Mouse (Mus musculus): ENCODE results near the gene Hdac8. TPM values are rescaled to one million over a fixed set of nuclear protein-coding genes. Genes with fewer than 3 reads are reported as not detected.

The Hdac8 gene
- polyA plus RNA-seq, 1 experiment from 2014 or later, result 3.2 TPM

- no peak overlapping the region for H3K27ac ChIP-seq (ENCODE audit: low read depth, low read length)
- 0 out of 2 replicates have a peak overlapping the region, but pooled peaks have one; percentile 37 for H3K9ac ChIP-seq (replicated peaks; ENCODE audit: low read depth, low read length)
- no peaks in the 10 kb centered on the region for H3K36me3 ChIP-seq (ENCODE audit: control insufficient read depth, insufficient read depth, low read length)
- no peaks in the 10 kb centered on the region for H3K4me1 ChIP-seq (ENCODE audit: control insufficient read depth, insufficient read depth, low read length)
- peak; percentile 11; the same call in 1 of the 2 replicates for ATAC-seq (ENCODE audit: low read depth)
- no peaks in the 10 kb centered on the region for H3K9me3 ChIP-seq (ENCODE audit: control insufficient read depth, low read length)
- peak overlapping the region; percentile 54 for H3K4me2 ChIP-seq (ENCODE audit: low read depth, low read length)
- peaks cover 12% of the 10 kb centered on the region; the same call in 1 of the 2 replicates for H3K27me3 ChIP-seq (ENCODE audit: control insufficient read depth, insufficient read depth, low read length)
- WGBS, result 15% methylated on average over 58 of the region's 80 CpGs
- H3K4me3 ChIP-seq (ENCODE audit: low read depth, low read length), result peak overlapping the region; percentile 46
These were observed 253.8 kb downstream of the Hdac8 start for GRCm38 (mm10) chrX:102251221-102251936.

DNA sequence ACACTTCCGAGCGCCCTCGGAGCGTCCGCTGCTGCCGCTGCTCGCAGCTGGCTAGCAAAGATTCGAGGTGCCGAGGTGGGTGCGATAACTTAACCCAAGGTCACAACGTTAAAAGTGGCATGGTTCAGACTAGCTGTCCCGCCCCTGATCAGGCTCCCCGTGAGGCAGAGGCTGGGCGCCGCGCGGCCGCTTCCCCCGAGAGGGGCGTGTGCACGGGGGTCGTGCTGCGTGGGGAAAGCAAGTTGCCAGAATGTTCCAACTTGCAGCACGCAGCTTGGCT, 254.3 kb downstream of the Hdac8 start:
- 15% methylated on average over 23 of the region's 24 CpGs for WGBS
- no peak for ATAC-seq (ENCODE audit: low read depth)
- Histone ChIP-seq H3K27me3 (ENCODE audit: control insufficient read depth, insufficient read depth, low read length) (peaks cover 12% of the 10 kb centered on the region; the same call in 1 of the 2 replicates), H3K36me3 (ENCODE audit: control insufficient read depth, insufficient read depth, low read length) (no peaks in the 10 kb centered on the region), H3K4me2 (ENCODE audit: low read depth, low read length) (peak overlapping the region; percentile 54), H3K9ac (replicated peaks; ENCODE audit: low read depth, low read length) (no peak overlapping the region), H3K4me1 (ENCODE audit: control insufficient read depth, insufficient read depth, low read length) (no peaks in the 10 kb centered on the region), H3K9me3 (ENCODE audit: control insufficient read depth, low read length) (no peaks in the 10 kb centered on the region), H3K4me3 (ENCODE audit: low read depth, low read length) (peak overlapping the region; percentile 46), H3K27ac (ENCODE audit: low read depth, low read length) (no peak overlapping the region)

GRCm38 (mm10) chrX:102250150-102250890, 254.8 kb downstream of the Hdac8 start:
- peaks cover 12% of the 10 kb centered on the region; the same call in 1 of the 2 replicates for H3K27me3 ChIP-seq (ENCODE audit: control insufficient read depth, insufficient read depth, low read length)
- peak overlapping the region; percentile 46 for H3K4me3 ChIP-seq (ENCODE audit: low read depth, low read length)
- 12% methylated on average over 54 of the region's 68 CpGs for WGBS
- no peaks in the 10 kb centered on the region for H3K4me1 ChIP-seq (ENCODE audit: control insufficient read depth, insufficient read depth, low read length)
- no peak overlapping the region for H3K9ac ChIP-seq (replicated peaks; ENCODE audit: low read depth, low read length)
- no peak for ATAC-seq (ENCODE audit: low read depth)
- no peaks in the 10 kb centered on the region for H3K9me3 ChIP-seq (ENCODE audit: control insufficient read depth, low read length)
- peak overlapping the region; percentile 54 for H3K4me2 ChIP-seq (ENCODE audit: low read depth, low read length)
- H3K27ac ChIP-seq (ENCODE audit: low read depth, low read length), result no peak overlapping the region
- no peaks in the 10 kb centered on the region for H3K36me3 ChIP-seq (ENCODE audit: control insufficient read depth, insufficient read depth, low read length)

DNA sequence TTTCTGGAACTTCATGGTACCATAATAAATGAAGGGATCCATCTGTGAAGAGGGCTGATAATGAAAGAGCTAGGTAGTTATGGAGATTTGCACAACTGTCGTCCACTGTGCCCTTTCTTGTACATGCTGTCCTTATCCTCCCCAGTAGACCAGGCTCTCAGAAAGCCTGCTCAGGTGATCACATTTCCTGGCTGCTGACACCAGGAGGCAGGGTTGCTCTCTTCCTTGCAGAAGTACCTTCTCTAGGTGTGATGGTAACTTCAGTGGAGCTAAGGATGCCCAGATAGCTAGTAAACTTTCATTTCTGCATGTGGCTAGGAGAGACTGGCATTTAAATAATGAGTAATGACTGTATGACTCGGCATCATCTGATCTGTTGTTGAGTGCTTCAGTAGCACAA, 260.8 kb downstream of the Hdac8 start:
- H3K27me3 ChIP-seq (ENCODE audit: control insufficient read depth, insufficient read depth, low read length), result 0 out of 2 replicates have a peak, but pooled peaks cover 3% of the 10 kb centered on the region
- no peak overlapping the region for H3K9ac ChIP-seq (replicated peaks; ENCODE audit: low read depth, low read length)
- no peaks in the 10 kb centered on the region for H3K9me3 ChIP-seq (ENCODE audit: control insufficient read depth, low read length)
- WGBS, result 79% methylated on average over 2 of the region's 2 CpGs
- H3K4me1 ChIP-seq (ENCODE audit: control insufficient read depth, insufficient read depth, low read length), result no peaks in the 10 kb centered on the region
- no peak overlapping the region for H3K27ac ChIP-seq (ENCODE audit: low read depth, low read length)
- H3K4me2 ChIP-seq (ENCODE audit: low read depth, low read length), result no peak overlapping the region
- no peak for ATAC-seq (ENCODE audit: low read depth)
- no peak overlapping the region for H3K4me3 ChIP-seq (ENCODE audit: low read depth, low read length)
- no peaks in the 10 kb centered on the region for H3K36me3 ChIP-seq (ENCODE audit: control insufficient read depth, insufficient read depth, low read length)

Small RNA genes within 50 kb of the gene (microRNA-seq; reads per million reads assigned to microRNA genes)
- not detected for gene Gm26318

Other genes with a start within 250 kb of the Hdac8 start
- gene Phka1, start 138.9 kb upstream of the Hdac8 start, polyA plus RNA-seq (2014; fragmentation: Nextera tagmentation; extraction: Ambion mirVana), result 10.3 and 10.9 TPM in 2 replicates
- gene Gm3880, start 181.6 kb upstream of the Hdac8 start, polyA plus RNA-seq (2014; fragmentation: Nextera tagmentation; extraction: Ambion mirVana), result not detected in 2 replicates
- not detected in 2 replicates for gene Gm9112, start 202.3 kb upstream of the Hdac8 start, polyA plus RNA-seq (2014; fragmentation: Nextera tagmentation; extraction: Ambion mirVana)
- gene Dmrtc1b, start 202.5 kb upstream of the Hdac8 start, polyA plus RNA-seq (2014; fragmentation: Nextera tagmentation; extraction: Ambion mirVana), result not detected in 2 replicates

Data from neural tube, embryonic 14.5 days (tissue).